10 mouse cellular contexts compared by ENCODE assay signal in the genomic region with DNA sequence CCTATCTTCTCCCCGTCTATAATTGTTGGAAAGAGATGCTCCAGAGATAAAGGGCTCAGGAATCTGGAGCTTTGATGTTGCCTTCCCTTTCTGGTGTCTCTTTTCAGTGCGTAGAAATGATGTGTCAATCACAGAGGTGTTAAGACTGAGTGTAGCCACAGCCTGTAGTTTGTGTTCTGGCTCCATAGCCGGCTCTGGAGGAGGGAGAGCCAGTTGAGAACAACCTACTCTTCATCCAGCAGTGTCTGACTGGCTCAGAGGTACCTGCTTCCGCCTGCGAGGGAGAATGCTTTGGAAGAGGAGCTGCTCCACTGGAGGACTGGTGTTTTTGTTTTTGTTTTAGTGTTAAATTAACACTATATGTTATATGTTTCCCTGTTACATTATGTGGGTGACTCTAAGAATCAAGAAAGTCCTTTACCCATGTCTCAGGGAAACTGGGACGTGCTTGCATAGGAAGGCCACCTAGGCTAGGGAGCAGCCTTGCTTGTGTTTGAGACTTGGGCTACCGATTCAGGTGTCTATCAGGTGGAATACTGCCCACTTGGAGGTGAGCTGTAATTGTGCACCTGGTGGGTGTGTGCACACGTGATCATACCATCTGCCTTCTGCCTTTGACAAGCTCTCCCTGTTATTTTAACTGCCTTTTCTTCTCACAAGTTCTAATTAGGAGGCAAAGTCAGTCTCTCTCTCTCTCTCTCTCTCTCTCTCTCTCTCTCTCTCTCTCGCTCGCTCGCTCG.
"Had no signal": no experiment of that assay in that cellular context is flagged by ENCODE, and none has a peak within 500 bp of the region (broad histone marks: within the 10 kb centered on the region; RNA-seq: fewer than 3 reads in every experiment).

No protein-coding gene starts in this region.

- DNase-seq: kidney, adult 2 months; kidney, postnatal 14 days; liver; liver, embryonic 13.5 days; liver, postnatal 0 days; lung, postnatal 14 days; retina, postnatal 1 day; thymus, adult 18-20 months; thymus, postnatal 25 days had no signal

- ATAC-seq: liver, postnatal 0 days; midbrain, embryonic 16.5 days had no signal
